Mouse (Mus musculus) liver, adult 2 months (tissue): ENCODE measurements at regions not wholly inside any gene's neighbourhood (a gene's known extent, or its start where the extent isn't known, plus 50 kb on each side); places are given as distances from the start of the nearest gene placed in this dataset.

Experiments used
- CTCF ChIP-seq: fragments of 200-500 bp; IDR thresholded peaks from 2 replicates; pipeline ENCODE4 v1.5.1; 2011; ENCODE audit warnings: low read depth, low read length, control low read depth
- POLR2A ChIP-seq: fragments of 200-500 bp; IDR thresholded peaks from 2 replicates; pipeline ENCODE4 v1.6.1; 2011; ENCODE audit warnings: low read length, control low read depth; ENCODE audit not compliant: insufficient read depth; ENCODE audit errors: extremely low read depth

DNA sequence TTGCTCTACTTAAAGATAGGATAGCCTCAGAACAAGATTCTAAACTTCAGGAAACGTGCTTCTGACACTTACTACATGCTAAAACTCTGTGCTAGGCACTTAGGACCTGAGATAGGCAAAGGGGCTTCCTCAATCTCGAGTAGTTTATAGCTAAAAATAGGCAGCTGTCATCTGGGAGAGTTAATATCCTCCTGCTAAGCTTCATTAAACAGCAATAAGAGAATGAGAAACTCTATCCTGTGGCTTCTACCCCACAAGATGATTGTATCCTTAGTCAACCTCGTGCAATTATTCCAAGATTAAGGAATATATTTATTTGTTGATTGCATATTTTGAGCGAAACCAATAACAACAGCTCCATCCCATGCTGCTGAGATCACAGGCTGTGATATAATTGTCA is 85.4 kb upstream of the Cav2 start:
- TF ChIP-seq POLR2A, result no peak
- no peak for TF ChIP-seq CTCF
